18 mouse cellular contexts compared by ENCODE assay signal in genomic region chr12:75277425-75277824, GRCm38 (mm10). TPM values are rescaled to one million over a fixed set of nuclear protein-coding genes. Genes with fewer than 3 reads are reported as not detected.
A peak's percentile ranks its signal among the peaks of the same experiment; 100 is the strongest.
DNase-seq lines count a peak whose midpoint lies in the region; ATAC-seq lines count a peak whose summit lies in the region.
"Had no signal": no experiment of that assay in that cellular context is flagged by ENCODE, and none has a peak within 500 bp of the region (broad histone marks: within the 10 kb centered on the region; RNA-seq: fewer than 3 reads in every experiment).

No protein-coding gene starts in this region.

- peak; percentile 86 for ATAC-seq in common myeloid progenitor, adult 5-6 weeks (replicated peaks; ENCODE audit: low read depth, poor library complexity, severe bottlenecking)
- ATAC-seq in megakaryocyte progenitor cell, adult 5-6 weeks (replicated peaks; ENCODE audit: poor library complexity): peak; percentile 73
- ATAC-seq: forebrain, embryonic 13.5 days; forebrain, postnatal 0 days; hindbrain, embryonic 16.5 days; intestine, embryonic 15.5 days had no signal

- DNase-seq in heart, adult 11 months: peak; percentile 64
- DNase-seq in heart, adult 18-20 months: no peak
- DNase-seq in ovary, postnatal 10 days (ENCODE audit: low spot score): no peak
- no peak for DNase-seq in adrenal gland, postnatal 10 days
- DNase-seq: adrenal gland, adult 2 months; adrenal gland, postnatal 25 days; cerebellum, adult 11-12 months; cerebellum, adult 8-10 months; cerebellum, postnatal 10 days; cerebellum, postnatal 36 days; forebrain, postnatal 0 days; gastrocnemius, adult 2 months; gastrocnemius, postnatal 14 days had no signal

RNA-seq across cellular contexts. Expression of gene Rhoj, which starts 30.7 kb away (rescaled TPM):
- total RNA-seq in heart, adult 18-20 months (2021): 10 to 100 TPM; 32.4 to 35.7 TPM
- total RNA-seq in common myeloid progenitor, adult 5-6 weeks (2017): not detected in 2 replicates
- total RNA-seq in megakaryocyte progenitor cell, adult 5-6 weeks (2015): 2.2 and 2.6 TPM in 2 replicates
- 1.6 and 2.0 TPM in 2 replicates for total RNA-seq in megakaryocyte progenitor cell, adult 5-6 weeks (2017)
- total RNA-seq in adrenal gland, postnatal 10 days (2021): 10 to 100 TPM; 28.5 to 29.3 TPM

Comparison
In these comparisons a context has a peak if more than half of its experiments do, and no peak if none do; other contexts are left out.
1. RNA of gene Rhoj, which starts 30.7 kb away (total RNA-seq): 32.4 to 35.7 TPM in heart, adult 18-20 months and 28.5 to 29.3 TPM in adrenal gland, postnatal 10 days; 1.6 to 2.6 TPM in megakaryocyte progenitor cell, adult 5-6 weeks and not detected in common myeloid progenitor, adult 5-6 weeks; every median in the first group is over 4 times any median in the second.